In genomic region chr12:100282025-100282885, GRCm38 (mm10) we compare ENCODE assay signal across 9 mouse cellular contexts.
DNase-seq lines count a peak whose midpoint lies in the region; ATAC-seq and TF ChIP-seq lines count a peak whose summit lies in the region.
"Had no signal": no experiment of that assay in that cellular context is flagged by ENCODE, and none has a peak within 500 bp of the region (broad histone marks: within the 10 kb centered on the region; RNA-seq: fewer than 3 reads in every experiment).

No protein-coding gene starts in this region.

- H3K4me1 ChIP-seq in kidney, embryonic 14.5 days (ENCODE audit: control insufficient read depth, insufficient read depth, low read length) = 0 out of 2 replicates have a peak, but pooled peaks cover 3% of the 10 kb centered on the region
- peaks cover 5% of the 10 kb centered on the region for H3K4me1 ChIP-seq in cortical plate, adult 2 months (ENCODE audit: control insufficient read depth, insufficient read depth, low read length)
- H3K4me1 ChIP-seq in heart, embryonic 16.5 days (ENCODE audit: control insufficient read depth, insufficient read depth, low read length) = peaks cover 16% of the 10 kb centered on the region

- no peak for TF ChIP-seq POLR2A in cortical plate, adult 2 months (IDR thresholded peaks at IDR 0.05; ENCODE audit: extremely low read depth, insufficient read depth, low read length)

- ATAC-seq in kidney, embryonic 14.5 days (ENCODE audit: low FRiP score, low TSS enrichment) = peak; percentile 73
- peak; percentile 66 for ATAC-seq in heart, embryonic 16.5 days (replicated peaks; ENCODE audit: extremely low read depth, insufficient read depth, low FRiP score)

- peak overlapping the region; percentile 37; the same call in 1 of the 2 replicates for H3K27ac ChIP-seq in kidney, embryonic 14.5 days (ENCODE audit: low read depth, low read length)
- H3K27ac ChIP-seq in cortical plate, adult 2 months (ENCODE audit: insufficient read depth, low read length) = peak overlapping the region; percentile 58; the same call in 1 of the 2 replicates
- H3K27ac ChIP-seq in heart, embryonic 16.5 days (ENCODE audit: low read length) = peak overlapping the region; percentile 43

- no peak for DNase-seq in kidney, adult 9 months
- DNase-seq in liver = peak; percentile 27
- peak; percentile 52 for DNase-seq in neural tube, embryonic 10.5 days (ENCODE audit: extremely low spot score, low spot score)
- no peak for DNase-seq in ovary, adult 18-20 months (ENCODE audit: low spot score)
- DNase-seq in frontal cortex, postnatal 10 days (ENCODE audit: low spot score in 2 of 2) = no peak

- no peaks in the 10 kb centered on the region for H3K27me3 ChIP-seq in kidney, embryonic 14.5 days (ENCODE audit: control insufficient read depth, insufficient read depth, low read length)
- H3K27me3 ChIP-seq in heart, embryonic 16.5 days (ENCODE audit: control insufficient read depth, insufficient read depth, low read length) = no peaks in the 10 kb centered on the region

- H3K4me2 ChIP-seq in kidney, embryonic 14.5 days (replicated peaks; ENCODE audit: low read depth, low read length) = no peak overlapping the region
- H3K4me2 ChIP-seq in heart, embryonic 16.5 days (ENCODE audit: low read depth, low read length) = no peak overlapping the region

- H3K9me3 ChIP-seq in kidney, embryonic 14.5 days (ENCODE audit: control insufficient read depth, low read length) = no peaks in the 10 kb centered on the region
- no peaks in the 10 kb centered on the region for H3K9me3 ChIP-seq in heart, embryonic 16.5 days (replicated peaks; ENCODE audit: control insufficient read depth, low read length)

- no peaks in the 10 kb centered on the region for H3K36me3 ChIP-seq in kidney, embryonic 14.5 days (ENCODE audit: control insufficient read depth, insufficient read depth, low read length)
- H3K36me3 ChIP-seq in heart, embryonic 16.5 days (ENCODE audit: control insufficient read depth, insufficient read depth) = no peaks in the 10 kb centered on the region
- H3K36me3 ChIP-seq: G1E had no signal

- WGBS in kidney, embryonic 14.5 days = 55% methylated on average over 8 of the region's 8 CpGs
- 57% methylated on average over 8 of the region's 8 CpGs for WGBS in heart, embryonic 16.5 days

- no peak for TF ChIP-seq CTCF in cortical plate, adult 2 months (IDR thresholded peaks at IDR 0.05; ENCODE audit: extremely low read depth, insufficient read depth, low read length)

- H3K4me3 ChIP-seq in kidney, embryonic 14.5 days (ENCODE audit: low read length) = no peak overlapping the region
- no peak overlapping the region for H3K4me3 ChIP-seq in cortical plate, adult 2 months (ENCODE audit: insufficient read depth, low read length)
- no peak overlapping the region for H3K4me3 ChIP-seq in heart, embryonic 16.5 days (ENCODE audit: low read length)

- H3K9ac ChIP-seq in kidney, embryonic 14.5 days (ENCODE audit: low read depth, low read length) = no peak overlapping the region; the same call in 1 of the 2 replicates
- H3K9ac ChIP-seq in heart, embryonic 16.5 days (ENCODE audit: low read length) = peak overlapping the region; percentile 36; the same call in 1 of the 2 replicates

Comparison
In these comparisons a context has a peak if more than half of its experiments do, and no peak if none do; other contexts are left out.
1. DNase-seq: peak in liver (single experiment) and neural tube, embryonic 10.5 days (single experiment); none in kidney, adult 9 months (single experiment), ovary, adult 18-20 months (single experiment) and frontal cortex, postnatal 10 days (0 of 2).
2. Peak in every context shown above with its lines, with median percentiles within 50 percentile points of each other: H3K27ac ChIP-seq.